Mouse (Mus musculus) cerebellum, adult 9-10 months (tissue): ENCODE measurements at regions not wholly inside any gene's neighbourhood (a gene's known extent, or its start where the extent isn't known, plus 50 kb on each side); places are given as distances from the start of the nearest gene placed in this dataset.

Experiments
- DNase-seq: peaks from one replicate; pipeline ENCODE4 v3.0.0; 2022

DNA sequence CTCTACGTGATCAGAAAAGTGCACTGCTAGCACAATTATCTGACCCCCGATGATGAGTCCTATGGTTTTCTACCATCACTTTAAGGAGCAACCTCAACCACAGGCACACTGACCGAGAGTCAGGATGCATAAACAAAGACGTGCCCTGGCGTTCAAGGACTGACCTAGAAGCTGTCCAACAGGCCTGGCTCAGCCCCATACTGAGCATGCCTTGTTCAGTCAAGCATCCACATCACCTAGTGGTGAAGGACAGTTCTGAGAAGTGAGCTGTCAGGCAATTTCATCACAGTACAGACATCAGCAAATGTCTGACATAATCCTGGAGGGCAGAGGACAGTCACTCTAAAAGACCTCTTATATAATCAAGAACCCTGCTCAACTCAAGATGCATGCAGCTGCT is 81.5 kb upstream of the Elovl6 start:
- DNase-seq: no peak

DNA sequence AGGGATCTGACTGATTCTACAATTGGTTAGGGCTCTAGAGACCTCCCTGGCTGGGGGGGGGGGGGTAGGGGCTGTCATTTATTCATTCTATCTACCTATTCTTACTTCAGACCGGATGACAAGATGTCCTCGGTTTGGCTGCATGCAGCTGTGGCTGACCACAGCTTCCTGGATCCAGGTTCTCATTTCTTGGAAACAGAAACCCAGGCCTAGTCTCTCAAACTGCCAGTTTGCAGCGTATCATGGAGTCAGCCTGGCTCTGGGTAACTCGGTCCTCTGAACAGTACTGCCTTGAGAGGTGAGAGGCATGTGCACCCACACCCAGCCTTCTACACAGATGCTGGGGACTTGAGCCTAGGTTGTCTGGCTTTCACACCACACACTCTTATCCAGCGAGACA is 62.1 kb upstream of the Elovl6 start:
- no peak for DNase-seq

DNA sequence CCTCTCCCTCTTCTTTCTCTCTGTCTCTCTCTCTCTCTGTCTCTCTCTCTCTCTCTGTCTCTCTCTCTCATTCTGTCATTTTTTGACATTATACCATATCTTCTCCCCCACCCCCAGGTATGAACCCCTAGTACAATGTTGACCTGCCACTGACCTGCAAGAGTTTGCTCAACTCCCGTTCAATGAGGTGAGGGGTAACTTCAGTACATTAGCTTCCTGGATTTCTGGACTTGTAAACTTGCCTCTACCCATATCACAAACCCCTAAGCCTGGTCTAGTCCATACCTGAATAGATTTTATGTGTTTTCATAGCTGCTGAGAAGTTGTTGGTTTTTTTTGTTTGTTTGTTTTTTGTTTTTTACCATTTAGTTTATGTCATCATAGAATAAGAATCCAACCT is 60.8 kb upstream of the Elovl6 start:
- no peak for DNase-seq

DNA sequence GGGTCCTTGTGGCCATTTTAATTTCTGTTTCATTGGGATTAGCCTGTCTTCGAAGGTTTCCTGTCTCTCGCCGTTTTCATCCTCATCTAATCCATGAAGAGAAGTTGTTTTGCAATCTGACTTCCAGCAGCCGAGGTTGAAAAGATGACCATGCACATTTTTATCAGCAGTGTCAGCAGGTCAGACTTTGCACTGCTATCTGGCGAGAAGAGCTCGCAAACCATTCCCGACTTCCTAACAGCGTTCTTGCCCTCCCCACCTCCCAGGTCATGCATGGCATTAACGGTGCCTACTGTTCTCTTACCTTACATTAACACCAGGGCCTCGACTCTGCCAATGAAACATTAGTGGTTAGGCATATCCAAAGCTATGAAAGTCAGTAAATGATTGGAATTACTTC is 60.1 kb upstream of the Elovl6 start:
- no peak for DNase-seq

DNA sequence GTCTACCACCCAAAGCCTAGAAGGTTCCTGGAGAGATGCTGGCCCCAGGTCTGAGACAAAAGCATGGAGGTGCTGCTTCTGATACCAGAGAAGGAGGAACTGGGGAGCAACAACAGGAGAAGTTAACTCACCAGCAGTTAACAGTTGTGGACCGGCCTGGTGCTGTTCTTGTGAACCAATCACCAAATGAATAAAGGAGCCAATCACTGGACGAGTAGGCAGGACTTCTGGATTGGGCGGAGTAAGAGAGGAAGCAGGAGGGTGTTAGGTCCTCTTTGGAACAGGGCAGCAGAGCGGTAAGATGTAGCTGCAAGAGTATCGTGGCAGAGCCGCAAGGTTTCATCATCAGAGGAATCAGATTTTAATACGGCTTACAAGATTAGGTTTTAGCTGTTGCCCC is 57.7 kb upstream of the Elovl6 start:
- no peak for DNase-seq

DNA sequence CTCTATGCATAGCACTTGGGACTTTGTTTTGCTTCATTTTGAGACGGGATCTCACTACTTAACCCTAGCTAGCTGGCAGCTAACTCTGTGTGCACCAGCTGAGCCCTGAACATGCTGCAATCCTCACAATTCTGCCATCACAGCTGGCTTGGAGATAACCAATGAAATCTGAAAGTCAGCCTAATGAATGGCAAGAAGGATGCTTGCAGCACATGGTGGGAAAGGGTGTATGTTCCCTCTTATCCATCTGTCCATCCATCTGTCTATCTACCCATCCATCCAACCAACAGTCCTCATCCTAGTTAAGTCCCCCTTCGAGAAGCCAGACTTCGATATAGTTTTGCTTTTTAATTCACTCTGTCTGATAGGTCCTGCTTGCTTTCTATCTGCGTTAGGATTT is 55.9 kb upstream of the Elovl6 start:
- no peak for DNase-seq

DNA sequence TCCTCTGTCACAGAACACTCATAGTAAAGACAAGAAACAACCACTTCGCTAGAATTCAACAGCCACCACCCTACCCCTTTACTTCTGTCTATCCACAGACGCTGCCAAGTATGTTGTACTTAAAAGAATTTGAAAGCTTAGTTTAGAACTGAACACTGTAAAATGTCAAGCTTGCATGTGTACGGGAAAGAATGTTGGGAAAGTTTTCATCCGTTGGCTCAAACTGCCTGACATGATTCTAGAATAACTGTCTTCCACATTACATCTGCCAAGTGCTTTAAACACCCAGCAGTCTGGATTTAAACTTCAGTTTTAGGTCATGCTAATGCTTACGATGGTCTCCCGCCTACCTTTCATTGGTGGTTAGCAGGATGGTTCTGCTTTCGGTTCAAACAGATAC is 54.1 kb upstream of the Elovl6 start:
- DNase-seq: no peak

DNA sequence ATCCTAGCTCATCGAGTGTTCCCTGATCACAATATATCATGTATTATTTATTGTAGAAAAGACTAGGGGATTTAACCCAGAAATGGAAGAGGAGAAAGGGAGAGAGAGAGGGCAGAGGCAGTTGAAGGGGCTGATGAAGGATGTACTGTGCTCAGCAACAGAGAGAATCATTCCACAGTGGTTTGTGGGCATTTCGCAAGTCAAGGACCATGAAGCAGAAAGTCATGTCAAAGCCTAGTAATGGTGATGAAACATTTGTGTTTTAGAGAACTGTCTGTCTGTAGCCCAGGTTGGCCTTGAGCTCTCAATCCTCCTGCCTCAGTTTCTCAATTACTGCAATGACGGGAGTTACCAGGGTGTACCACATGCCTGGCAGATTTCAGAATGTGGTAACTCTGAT is 50.9 kb upstream of the Elovl6 start:
- no peak for DNase-seq
